Mouse (Mus musculus) erythroblast, embryonic 14.5 days (primary cell): ENCODE data around the gene Dcx.

Experiments used
- GATA1 ChIP-seq: IDR thresholded peaks from 2 replicates; pipeline ENCODE4 v1.6.1; 2012; ENCODE audit warnings: low read length, inconsistent platforms, mixed read lengths
- TAL1 ChIP-seq: IDR thresholded peaks from 3 replicates; pipeline ENCODE4 v1.6.1; 2012; ENCODE audit warnings: low read length, inconsistent platforms, mixed read lengths

- TF ChIP-seq TAL1 (no peak), GATA1 (no peak)
These were observed 11.0 kb downstream of the Dcx start for GRCm38 (mm10) chrX:143922070-143922469.
